Mouse (Mus musculus) spleen, postnatal 10 days (tissue): Measurements from ENCODE around the gene Mks1.
A peak's percentile ranks its signal among the peaks of the same experiment; 100 is the strongest.

Experiments used
- DNase-seq, 2 experiments: peaks; one replicate each; pipeline ENCODE4 v3.0.0; 2021 to 2022; ENCODE audit warnings: low spot score in 2 of 2

Mks1 gene

DNA sequence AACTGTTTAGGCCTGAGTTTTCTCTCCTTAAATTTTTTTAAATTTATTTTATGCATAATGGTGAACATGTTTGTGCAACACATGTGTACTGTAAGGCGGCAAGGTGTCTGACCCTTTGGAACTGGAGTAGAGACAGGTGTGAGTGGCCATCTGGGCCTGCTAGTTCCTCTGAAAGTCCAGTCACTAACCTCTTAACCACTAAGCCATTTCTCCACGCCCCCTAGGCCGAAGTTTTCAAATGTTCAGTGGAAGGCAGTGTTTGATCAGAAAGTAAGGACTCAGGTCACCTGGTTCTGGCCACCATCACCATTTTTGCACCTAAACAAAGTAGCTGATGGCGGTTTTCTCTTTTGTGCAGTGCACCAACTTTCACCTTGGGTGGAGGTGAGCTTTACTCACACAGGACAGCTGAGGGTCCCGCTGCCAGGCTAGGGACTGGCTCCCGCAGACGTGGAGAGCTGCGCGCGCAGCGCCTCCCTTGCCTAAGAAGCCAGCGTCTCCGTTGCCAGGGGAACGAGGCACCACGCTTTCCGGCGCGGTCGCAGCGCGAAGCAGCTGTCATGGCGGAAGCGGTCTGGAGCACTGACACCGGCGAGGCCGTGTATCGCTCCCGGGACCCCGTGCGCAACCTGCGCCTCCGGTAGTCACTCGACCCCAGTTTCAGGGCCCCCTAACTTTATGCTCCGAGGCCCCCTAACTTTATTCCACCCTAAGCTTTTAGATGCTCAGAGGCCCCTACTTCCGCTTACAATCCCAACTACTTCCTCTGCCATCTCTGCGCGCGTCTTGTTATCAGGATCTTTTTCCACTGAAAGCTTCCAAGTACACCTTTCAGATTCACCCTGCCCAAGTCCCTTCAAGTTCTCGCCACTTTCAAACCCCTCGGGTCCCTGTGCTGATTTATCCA, at the start of gene Mks1:
Gene Mks1, plus strand, starts transcription at position 526 of the 907 bp plus-strand sequence.
- DNase-seq, result peak; percentile 72 to 91

DNA sequence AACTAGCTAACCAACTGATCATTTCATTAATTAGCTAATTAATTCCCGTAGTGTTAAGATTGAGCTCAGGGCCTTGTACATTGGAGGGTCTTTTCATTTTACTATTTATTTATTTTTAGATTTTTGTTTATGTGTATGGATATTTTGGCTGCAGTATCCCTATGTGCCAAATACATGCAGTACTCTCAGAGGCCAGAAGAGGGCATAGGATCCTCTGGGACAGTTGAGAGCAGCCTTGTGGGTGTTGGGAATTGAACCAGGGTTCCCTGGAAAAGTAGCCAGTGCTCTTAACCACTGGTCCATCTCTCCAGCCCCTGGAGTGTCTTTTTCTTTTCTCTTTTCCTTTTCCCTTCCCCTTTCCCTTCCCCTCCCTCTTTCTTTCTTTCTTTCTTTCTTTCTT, 47.6 kb upstream of the Mks1 start:
- DNase-seq, result peak; percentile 25 to 64

DNA sequence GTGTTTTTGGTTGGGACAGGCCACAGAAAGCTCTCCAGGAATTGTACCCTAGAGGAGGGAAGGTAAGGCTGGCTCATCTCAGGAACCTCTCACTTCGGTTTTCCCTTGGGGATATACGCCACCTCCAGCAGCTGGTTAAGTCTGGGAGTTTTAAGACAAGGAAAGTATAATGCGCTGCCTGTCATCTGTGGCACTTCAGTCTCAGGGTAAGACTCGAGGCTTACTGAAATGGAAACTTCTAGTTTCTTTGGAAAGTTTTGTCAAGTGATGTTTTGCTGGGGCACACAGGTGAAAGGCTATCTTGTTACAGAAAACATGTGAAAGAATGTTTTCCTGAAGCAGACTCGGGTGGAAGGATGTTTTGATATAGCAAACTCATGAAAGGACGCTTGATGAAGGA, 45.6 kb upstream of the Mks1 start:
- DNase-seq, result no peak

DNA sequence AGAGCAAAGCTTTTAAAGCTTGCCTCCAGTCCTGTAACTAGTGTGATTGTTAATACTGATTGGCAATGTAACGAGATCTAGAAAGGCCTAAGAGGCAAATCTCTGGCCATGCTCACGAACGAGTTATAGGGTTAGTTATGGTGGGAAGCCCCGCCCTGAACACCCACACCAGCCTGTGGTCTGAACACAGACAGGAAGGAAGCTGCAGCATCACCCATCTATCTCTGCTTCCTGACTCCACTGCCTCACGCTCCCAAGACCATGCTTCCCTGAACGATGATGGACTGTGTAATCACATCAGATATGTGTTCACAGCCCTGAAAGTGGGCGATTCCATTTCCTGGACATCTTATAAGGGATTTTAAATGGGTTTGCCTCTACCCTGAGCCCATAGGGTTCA, 44.8 kb upstream of the Mks1 start:
- DNase-seq, result no peak

DNA sequence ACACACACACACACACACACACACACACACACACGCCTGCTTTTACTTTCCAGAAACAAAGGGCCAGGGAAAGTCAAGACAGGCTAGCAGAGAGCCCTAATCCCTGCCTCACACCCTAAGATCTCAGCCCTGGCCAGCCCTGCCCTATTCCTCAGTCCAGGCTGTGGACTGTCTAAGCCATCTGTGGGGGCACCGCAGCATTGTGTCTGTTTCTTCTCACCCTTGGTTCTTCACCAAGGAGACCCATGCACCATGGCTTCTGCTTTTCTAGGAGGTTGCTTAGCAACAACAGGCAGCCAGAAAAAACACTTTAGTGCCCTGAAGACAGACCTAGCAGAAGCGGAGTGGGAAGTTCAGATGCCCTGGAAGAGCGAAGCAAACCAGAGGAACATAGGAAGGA, 41.6 kb upstream of the Mks1 start:
- DNase-seq, result no peak

DNA sequence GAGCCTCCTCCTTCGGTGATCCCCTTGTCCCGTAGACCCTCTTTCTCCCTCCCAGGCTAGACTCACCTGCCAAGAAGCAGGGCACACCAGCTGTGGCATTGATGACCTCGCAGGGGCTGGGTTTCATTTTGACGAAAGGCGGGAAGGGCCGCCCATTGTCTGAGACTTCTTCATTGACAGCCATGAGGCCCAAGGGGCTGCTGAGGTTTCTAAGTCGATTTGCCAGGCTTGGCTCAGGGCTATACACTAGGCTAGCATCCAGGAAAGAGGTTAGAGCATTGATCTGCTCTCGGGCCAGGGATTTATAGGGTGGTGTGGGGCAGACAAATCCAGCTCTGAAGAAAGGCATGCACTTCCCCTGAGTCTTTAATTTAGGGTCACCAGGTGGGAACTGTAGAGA, 38.2 kb upstream of the Mks1 start:
- DNase-seq, result no peak

DNA sequence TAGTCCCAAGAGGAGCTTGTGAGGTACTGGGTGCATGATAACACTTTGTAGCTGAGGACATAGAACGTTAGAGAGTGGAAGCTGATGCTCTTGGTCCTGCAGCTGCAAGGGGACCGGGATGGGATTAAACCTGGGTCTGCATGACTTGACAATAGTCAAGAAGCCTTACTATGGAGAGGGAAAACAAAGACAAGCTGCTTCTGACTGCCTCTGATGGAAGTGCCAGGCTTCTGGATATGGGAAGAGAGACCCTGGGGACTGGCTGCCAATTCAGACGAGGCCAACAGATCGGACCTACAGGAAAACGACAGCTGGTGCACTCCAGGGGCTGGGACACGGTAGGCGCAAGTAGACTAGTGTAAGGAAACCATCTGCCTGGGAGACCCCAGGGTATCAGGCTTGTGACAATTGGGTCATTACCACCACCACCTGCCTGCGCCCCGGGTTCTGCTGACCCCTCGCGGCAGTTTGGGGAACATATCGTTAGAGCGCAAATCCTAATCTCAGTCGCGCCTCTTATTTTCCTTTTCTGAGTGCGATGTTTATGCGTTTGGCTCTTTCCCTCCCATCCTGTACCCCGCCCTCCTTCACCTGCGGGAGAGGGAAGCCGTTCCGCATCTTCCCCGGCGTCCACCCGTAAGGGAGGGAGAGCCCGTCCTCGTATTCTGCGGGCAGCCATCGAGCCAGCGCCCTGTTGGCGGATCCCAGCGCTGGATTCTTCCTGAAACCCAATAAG, 36.1 kb upstream of the Mks1 start:
- DNase-seq, result peak; percentile 25 to 56

DNA sequence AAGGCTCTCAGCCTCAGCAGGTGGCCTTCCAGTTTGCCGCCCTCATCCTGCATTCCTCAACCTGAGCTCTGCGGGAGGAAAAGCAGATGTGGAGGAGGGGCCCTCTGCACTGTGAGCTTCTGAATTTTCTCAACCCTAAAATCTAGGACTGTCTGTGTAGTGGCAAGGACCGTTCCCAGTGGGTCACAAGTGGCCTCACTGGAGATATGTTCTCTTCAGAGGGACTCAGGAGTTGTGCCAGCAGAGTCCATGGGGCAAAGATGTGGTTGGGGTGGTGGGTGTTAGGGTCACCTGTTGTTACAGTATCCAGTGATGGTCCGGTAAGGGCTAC, 35.6 kb upstream of the Mks1 start:
- no peak for DNase-seq

DNA sequence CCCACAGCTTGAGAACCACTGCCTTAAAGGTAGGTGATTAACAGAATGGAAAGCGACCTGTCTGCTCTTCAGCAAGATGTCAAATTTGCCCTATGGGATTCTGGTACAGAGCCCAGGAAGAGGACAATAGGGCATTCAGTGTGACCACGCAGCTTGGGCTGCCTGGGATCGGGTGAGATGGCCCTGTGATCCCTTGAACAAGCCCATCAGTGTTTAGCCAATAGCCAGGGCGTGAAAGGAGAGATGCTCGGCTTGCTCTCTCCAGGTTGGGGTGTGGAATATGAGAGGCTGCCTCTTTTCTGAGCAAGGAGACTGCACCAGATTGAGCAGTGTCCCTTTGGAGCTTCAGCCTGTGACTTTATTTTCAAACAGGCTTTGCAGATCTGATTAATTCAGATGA, 31.5 kb upstream of the Mks1 start:
- DNase-seq, result no peak

DNA sequence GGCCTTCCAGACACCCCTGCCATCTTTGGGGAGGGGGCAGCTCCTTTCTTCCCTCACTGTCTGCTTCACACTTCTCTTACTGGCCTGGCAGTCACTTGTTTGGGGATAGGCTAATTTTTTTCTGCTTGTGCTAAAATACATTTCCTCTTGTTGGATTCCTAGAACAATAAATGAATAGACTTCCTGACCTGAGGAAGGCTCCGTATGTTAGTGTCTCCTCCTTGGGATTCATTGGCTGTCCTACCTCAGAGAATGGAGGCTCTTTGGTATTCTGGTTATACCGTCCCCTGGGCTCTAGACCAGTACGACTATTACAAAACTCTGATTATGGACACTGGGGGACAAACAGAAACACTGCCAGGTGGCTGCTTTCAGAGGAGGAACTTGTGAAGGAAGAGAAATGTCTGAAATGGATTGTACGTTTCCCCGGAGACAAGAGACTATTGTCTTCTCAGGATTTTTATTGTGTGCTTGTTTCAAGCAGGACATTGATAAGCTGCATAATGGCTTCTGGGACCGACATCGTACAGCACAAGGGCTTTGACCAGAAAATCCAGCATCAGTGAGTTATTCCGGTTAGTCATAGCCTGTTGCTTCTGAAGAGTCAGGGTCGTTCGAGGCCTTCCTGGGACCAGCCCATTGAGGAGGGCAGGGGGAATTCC, 24.6 kb upstream of the Mks1 start, which contains the start of gene Lpo:
Gene Lpo, minus strand, starts transcription at position 51 of the 662 bp plus-strand sequence.
- no peak for DNase-seq

DNA sequence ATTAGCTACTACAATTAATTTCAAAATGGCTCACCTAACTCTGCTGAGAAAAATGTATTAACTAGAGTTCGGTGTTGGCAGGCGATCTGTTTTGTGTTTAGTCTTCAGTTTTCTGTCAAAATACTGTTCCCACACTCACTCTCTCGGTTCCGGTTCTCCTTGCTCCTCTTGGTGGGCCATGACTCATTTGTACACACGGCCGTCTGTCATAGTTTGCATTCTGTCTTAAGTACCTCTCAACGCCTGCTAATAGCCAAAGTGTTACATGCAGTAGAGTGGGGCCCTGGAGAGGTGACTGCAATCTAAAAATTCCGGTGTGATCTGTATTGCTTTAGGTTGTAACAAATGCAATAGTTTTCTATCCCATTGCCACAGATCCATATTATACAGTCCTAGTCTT, 12.3 kb upstream of the Mks1 start:
- no peak for DNase-seq

DNA sequence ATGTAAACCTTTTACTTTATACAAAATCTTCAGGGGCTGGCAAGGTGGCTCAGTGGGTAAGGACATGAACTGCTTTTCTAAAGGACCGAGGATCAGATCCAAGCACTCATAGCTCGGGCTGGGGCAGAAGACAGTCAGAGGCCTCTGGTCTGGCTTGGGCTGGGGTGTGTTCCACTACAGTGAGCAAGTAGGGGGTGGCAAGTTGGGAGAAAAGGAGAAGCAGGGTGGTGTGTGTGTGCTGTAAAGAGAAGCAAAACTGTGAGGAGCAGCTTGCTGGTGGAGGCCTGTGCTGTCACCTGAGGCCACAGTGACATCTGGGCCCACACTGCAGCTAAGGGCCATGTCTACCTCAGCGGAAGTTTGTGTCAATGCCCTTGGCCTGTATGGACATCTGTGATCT, 11.6 kb upstream of the Mks1 start:
- DNase-seq, result no peak

DNA sequence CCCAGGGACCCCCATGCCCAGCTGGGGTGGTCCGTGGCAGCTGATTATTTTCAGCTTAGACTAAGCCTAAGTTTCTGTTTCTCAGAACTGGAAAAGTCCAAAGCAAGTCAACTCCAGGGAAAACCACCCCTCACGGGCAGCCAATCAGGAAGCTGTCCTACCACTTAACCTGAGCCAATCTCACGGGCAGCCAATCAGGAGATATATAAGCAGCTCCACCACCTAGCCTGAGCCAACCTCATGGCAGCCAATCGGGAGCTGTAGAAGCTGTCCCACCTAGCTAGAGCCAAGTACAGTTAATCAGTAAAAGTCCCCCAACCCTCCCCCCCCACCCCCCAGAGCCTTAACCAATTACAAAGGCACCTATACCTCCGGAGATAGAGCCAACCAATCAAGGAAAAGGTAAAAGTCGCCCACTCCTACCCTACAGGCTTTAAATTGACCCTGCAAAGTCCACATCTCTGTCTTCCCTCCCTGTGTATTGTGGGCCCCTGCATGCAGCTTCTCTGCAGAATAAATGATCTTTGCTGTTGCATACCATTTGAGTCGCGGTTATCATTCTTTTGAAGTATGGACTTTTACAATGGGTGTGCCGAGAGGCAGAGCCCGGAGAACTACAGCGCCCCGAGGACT, 5.9 kb upstream of the Mks1 start:
- no peak for DNase-seq

DNA sequence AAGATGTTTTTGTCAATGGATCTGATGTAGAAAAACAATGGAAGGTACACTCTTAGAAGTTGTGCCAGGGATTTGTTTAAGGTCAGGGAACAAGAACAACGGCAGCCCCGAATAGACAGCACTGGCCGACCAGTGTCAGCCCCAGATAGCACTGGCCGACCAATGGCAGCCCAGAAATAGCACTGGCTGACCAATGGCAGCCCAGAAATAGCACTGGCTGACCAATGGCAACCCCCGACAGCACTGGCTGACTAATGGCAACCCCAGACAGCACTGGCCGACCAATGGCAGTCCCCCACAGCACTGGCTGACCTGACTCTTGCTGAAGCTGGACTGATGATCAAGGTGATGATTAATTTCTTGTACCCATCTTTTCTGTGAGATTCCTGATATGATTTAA, 5.1 kb upstream of the Mks1 start:
- no peak for DNase-seq

DNA sequence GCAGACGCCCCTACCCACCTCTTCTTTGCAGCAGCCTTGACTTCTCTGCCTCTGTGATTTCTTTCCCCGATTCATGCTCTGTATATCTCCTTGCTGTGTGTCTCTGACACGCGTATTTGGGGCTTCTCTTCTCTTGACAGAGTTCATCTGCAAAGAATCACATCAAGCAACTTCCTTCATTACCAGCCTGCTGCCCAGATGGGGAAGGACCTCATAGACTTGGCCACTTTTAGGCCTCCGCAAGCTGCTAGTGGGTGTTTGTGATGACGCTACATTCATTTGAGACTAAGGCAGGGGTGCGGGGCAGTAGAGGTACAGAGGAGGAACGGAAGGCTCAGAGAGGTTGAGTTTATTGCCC, 561 bp downstream of the Mks1 start:
- peak in 1 of 2 experiments; percentile 8 for DNase-seq

DNA sequence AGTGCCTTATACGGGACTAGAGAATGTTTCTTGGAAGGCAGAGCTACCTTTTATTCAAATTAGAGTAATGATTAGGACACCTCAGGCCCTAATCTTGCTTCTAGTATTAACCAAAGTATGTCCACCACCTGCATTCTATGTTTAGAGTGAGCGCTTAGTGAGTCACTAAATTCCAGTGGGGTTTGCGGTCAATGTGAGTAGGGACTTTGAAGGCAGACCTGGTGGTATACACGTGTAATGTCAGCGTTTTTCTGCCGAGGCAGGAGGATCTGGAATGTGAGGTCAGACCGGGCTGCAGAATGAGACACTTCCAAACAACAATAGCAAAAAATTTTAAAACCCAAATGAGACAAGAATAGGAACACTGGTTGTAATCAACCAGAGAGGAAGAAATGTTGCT, 1.5 kb downstream of the Mks1 start:
- no peak for DNase-seq

DNA sequence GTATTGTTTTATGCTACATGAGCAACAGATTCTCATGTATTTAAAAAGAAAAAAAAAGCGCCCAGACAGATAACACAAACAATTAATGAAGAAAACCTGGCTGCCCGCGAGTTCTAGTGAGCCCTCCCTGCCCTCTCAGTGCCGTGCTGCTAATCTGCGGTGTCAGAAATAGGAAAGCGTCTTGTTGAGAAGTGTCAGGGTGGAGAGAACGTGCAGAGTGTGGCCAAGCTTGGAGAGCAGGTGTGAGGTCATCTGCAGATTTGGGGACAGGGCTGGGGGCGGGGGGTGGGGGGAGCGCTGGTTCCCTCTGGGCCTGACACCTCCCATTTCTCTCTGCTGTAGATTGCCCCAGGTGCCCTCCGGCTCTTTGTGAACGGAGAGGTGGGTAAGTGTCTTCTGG, 6.3 kb downstream of the Mks1 start:
- DNase-seq, result no peak

DNA sequence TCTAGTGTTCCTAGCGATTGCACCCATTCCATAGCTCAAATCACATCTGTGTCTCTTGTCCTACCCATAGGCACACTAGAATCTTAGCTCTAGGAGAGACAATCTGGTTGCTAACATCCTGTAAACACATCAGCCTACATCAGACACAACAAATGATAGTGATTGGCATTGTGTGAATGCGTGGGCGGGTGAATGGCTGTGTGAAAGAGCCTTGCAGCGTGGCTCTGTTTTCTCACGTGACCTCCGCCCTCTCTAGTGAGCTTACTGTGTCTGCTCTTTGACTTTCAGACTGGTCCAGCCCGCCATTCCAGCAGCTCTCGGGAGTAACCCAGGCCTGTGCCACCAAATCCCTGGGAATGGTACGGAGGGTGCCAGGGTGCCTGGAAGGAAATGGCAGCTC, 7.4 kb downstream of the Mks1 start:
- DNase-seq, result no peak

DNA sequence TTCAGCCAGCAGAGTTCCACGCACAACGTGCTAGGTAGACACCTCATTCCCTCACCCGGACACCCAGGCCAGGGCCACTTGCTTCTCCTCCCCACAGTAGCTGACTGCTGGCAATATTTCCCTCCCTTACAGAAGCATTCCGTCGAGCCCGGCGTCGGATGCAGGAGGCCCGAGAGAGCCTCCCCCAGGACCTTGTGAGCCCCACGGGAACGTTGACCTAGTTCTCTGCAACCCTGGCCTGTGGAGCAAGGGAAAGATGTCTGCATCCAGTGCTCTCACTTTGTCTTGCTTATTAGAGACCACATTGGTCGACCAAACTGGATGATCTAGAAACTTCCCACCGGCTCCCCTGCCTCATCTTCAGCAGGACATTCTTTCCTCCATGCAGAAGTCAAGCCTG, 9.8 kb downstream of the Mks1 start:
- DNase-seq, result no peak

DNA sequence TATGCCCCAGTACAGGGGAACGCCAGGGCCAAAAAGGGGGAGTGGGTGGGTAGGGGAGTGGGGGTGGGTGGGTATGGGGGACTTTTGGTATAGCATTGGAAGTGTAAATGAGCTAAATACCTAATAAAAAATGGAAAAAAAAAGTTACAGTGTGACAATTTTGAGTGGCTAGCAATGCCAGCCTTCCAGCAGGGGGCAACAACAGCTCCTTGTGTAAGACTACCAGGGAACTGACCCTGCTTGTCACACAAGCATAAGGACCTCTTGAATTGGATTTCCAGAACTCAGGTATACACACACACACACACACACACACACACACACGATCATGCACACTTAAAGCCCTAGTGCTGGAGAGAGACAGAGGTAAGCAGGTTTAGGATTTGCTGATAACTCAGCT, 13.9 kb downstream of the Mks1 start:
- DNase-seq, result peak in 1 of 2 experiments; percentile 62

DNA sequence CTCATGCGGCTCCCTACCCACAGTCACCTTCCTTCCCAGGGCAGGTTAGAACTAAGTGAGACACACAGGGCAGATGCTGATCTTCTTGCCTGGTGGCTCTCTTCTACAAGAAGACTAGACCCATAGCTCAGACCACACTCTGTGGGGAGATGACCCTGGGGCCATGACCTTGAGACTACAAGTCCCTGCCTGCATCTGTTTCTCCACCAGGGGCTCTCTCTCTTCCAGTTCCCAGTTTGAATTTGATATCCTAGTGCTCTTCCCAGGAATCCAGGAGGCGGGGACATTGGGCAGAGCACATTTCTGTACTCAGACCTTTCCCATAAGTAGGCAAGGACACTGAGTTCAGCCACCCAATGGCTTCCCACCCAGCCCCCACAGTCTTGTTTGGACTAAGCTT, 17.1 kb downstream of the Mks1 start:
- no peak for DNase-seq

DNA sequence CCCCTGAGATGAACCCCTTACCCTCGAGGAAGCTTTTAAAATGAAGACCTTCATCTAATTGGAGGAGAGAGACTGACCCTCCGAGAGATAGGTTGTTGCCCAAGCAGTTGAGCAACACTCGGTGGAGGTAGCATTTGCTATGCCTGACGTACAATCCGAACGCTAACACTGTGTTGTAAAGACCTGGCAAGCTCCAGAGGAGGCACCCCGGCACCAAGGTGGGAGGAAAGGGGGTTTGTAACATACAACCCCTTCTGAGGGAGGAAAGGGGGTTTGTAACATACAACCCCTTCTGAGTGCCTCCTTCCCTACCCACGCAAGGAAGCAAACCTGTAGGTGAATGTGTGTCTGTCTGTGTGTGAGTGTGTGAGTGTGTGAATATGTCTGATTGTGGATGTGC, 18.8 kb downstream of the Mks1 start:
- DNase-seq, result no peak
